Mouse (Mus musculus) spleen, embryonic (tissue): ENCODE measurements around the gene Rad51b.

Source experiments
- CTCF ChIA-PET: fragments of 350-600 bp; sonication (Branson Sonifier 250); formaldehyde crosslinking; loops from one replicate; lab custom pipeline; 2022; lab: Charles Lee

Gene Rad51b

GRCm38 (mm10) chr12:79478816-79479215 is 181.7 kb downstream of the Rad51b start:
- CTCF ChIA-PET: no interaction called here

- CTCF ChIA-PET: no interaction called here
Measured at GRCm38 (mm10) chr12:79485501-79485900, 188.4 kb downstream of the Rad51b start.

GRCm38 (mm10) chr12:79488590-79489242 is 191.6 kb downstream of the Rad51b start:
- CTCF ChIA-PET: no interaction called here

- CTCF ChIA-PET: interaction anchor here (0.6 kb wide), 1 partner anchor 637 kb away, joined by 4 read pairs; no protein-coding TSS in a partner anchor
Measured at GRCm38 (mm10) chr12:79490626-79491025, 193.5 kb downstream of the Rad51b start.

GRCm38 (mm10) chr12:79492175-79492574 is 195.1 kb downstream of the Rad51b start:
- CTCF ChIA-PET: no interaction called here

- CTCF ChIA-PET: interaction anchor here (0.6 kb wide), 1 partner anchor 105 kb away, joined by 3 read pairs; no protein-coding TSS in a partner anchor
Measured at GRCm38 (mm10) chr12:79492613-79493012, 195.5 kb downstream of the Rad51b start.

DNA sequence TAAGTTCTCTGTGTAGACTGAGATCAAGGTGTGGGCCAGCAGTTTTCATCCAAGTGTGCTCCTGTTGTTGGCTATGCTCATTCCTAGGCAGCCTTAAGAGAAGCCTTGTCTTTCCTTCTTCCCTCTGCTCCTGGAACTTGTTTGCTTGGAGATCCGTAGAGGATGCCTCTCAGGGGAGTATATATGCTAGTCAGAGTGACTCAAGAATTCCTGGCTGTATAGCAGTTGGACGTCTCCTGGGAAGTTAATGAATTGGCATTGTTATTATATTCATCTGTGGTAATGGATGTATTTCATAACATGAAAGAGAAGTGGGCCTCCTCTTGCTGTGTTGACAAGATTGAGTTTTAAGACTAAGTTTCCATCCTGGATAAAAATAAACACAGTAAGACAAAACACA is 196.4 kb downstream of the Rad51b start:
- CTCF ChIA-PET: interaction anchor here (0.6 kb wide), 1 partner anchor 104 kb away, joined by 3 read pairs; no protein-coding TSS in a partner anchor

DNA sequence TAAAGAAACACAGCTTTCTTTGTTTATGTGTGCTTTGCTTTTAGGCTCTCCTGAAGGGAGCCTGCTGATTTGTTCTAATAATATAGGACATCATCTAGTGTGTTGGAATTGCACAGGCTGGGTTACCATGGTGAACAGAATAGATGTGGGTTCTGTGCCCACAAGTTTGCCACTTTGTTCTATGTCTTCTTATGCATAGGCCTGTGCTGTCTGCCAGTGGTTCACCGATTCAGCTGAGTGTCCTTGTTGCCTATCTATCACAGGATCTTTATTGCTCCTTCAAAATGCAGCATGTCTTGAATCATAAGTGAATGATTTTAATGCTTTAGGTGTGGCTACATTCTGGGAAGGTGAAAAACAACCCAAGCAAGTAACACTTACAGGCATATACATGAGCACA is 201.2 kb downstream of the Rad51b start:
- CTCF ChIA-PET: no interaction called here

- CTCF ChIA-PET: no interaction called here
Measured at GRCm38 (mm10) chr12:79499809-79500208, 202.7 kb downstream of the Rad51b start.

GRCm38 (mm10) chr12:79501877-79502276 is 204.8 kb downstream of the Rad51b start:
- CTCF ChIA-PET: no interaction called here

- CTCF ChIA-PET: no interaction called here
Measured at GRCm38 (mm10) chr12:79502862-79503581, 205.9 kb downstream of the Rad51b start.

DNA sequence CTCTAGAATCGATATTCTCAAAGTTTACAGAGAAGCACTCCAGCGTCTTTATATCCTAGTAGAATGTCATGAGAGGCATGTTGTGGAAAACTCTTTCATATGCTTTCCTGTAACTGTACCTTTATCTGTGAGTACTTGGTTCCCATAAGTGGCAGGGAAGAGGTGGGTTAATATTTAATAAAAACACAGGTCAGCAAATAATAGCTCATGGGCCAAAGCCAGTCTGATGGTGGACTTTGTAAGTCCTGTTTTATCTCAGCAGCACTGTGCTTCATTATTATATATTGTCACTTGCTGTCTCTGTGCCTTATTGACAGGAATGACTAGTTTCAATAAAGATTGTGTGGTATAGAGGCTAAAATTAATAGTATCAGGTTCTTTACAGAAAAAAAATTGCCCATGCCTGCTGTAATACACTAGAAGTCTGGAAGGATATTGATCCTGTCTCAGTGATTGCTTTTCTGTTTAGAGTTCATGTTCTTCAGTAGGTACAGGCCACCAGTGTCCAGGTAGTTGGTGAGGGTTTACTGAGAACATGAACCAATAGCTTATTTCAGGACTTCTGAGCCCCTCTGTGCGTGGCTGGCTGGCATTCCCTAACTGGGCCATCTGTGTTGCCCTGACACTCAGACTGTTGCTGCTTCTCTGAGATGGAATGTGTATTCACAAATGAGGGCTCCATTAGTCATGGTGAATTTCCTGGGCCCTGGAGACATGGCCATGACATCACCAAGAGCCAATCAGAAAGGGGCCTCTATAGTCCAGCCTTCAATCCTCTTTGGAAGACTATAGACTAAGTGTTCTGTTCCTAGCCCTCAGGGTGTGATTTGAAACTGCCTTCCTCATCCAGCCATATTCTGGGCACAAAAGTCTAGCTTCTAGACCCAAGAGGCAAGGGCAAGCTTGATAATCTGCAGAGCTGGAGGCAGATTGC is 206.8 kb downstream of the Rad51b start:
- CTCF ChIA-PET: no interaction called here

GRCm38 (mm10) chr12:79504641-79505040 is 207.6 kb downstream of the Rad51b start:
- CTCF ChIA-PET: no interaction called here

DNA sequence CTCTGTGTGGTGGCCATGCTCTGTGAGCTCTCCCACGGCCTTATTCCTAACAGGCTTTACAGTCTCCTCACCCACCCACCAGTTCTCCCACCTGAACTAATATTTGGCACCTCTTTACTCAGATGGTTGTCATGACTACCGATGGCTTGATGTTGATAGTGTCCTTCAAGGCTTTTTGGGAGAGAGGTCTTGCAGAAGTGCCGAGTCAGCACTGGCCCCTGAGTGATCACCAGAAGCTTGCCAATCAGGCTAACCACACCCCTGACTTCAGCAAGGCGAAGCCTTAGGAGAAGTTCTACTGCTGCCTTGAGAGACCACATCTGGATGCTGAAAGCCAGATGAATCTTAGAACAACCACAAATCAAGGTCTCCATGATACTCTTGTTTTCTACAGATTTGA is 209.3 kb downstream of the Rad51b start:
- CTCF ChIA-PET: no interaction called here

- CTCF ChIA-PET: no interaction called here
Measured at GRCm38 (mm10) chr12:79507141-79507681, 210.1 kb downstream of the Rad51b start.

- CTCF ChIA-PET: no interaction called here
Measured at GRCm38 (mm10) chr12:79511454-79512204, 214.5 kb downstream of the Rad51b start.

DNA sequence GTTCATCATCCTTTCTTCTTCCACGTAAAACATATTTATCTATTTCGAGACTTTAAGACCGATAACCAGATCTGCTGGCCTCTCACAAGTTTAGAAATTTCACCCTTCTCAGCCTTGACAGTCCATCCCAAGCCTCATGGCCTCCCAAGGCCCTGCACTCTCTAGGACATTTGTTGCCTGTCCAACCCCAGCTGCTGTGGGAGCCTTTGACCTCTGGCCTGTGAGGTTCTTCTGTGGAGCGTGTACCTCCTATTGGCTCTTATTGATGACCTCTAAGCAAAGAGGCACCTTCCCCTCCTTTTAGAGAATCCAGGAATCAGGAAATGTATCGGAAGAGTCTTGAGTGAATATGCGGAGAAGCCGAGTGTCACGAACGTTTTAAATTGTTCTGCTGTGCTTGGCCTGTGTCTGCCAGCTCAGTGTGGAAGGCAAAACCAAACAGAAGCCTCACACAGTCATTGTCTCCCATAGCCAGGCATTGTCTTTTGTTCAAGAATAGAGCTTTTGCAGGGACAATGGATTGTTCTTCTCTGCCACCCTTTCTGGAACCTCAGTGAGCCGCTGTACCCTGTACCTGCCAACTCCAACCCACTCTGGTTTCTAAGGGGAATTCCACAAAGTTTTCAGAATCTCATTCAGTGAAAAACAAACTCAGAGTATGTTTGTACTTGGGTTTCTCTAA is 215.3 kb downstream of the Rad51b start:
- CTCF ChIA-PET: no interaction called here

DNA sequence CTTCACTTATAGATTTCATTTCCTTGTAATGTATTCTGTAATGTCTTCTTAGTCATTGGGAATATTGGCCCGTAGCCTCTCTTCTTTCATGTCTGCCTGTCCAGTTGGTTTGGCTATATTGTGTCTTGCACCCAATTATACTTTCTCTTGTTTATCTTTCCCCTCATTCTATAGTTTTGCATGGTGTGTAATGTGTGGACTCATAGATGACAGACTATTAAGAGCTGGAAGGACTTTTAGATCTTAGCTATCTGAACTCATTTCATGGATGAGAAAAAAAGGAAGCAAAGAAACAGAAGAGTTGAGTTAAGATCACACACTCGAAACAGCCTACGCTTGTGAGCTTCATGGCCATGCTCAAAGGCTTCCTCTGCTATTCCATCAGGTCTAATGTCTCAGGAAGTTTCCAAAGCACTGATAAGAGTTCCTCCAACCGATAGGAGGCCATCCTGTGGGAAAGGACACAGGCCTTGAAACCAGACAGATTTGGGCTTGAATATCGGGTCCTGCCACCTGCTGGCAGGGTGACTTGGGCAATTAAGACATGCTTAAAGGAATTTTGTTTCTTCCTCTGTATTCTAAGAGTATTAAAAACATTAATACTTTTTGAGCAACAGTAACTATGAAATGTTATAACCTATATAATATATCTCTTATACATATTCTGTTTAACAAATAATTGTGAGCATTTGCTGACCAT is 216.1 kb downstream of the Rad51b start:
- CTCF ChIA-PET: no interaction called here

DNA sequence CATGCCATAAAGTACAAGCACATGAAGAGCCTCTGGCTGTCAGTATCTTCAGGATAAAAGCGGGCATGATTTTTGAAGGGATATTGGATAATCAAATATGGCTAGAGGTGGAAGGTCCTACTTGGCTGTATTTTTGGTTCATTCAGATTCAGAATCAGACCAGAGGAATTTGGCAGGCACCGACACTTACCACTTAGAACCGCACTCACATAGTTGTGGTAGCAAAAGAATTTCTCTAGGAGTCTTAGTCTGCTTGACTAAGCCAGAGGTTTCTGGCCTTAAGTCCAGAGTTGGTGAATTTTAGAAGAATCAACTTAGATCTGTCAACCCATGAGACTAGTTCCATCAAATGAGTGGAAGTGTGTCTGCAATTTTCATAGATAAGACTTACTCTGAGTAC is 217.6 kb downstream of the Rad51b start:
- CTCF ChIA-PET: no interaction called here

DNA sequence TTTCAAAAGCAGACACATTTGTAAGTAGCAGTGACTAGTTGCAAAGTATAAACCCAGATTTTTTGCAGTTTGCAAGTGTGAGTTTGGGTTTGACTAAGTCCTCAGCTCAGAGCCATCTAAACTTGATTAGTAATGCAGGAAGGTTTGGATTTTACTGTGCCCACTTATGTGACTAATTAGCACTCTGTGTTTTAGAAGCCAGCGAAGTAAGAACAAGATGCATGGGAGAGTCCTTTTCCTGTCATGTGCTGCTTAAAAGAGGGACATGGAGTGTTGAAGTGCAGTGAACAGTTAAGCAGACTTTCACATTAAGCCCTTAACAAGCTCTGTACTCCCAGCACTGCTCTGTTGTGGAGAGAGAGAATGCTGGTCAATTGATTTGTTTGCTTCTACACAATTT is 225.3 kb downstream of the Rad51b start:
- CTCF ChIA-PET: no interaction called here
